Mouse (Mus musculus) left cerebral cortex, adult 2 months (tissue): Measurements from ENCODE around the gene Igfbp1. TPM values are rescaled to one million over a fixed set of nuclear protein-coding genes. Genes with fewer than 3 reads are reported as not detected.

Experiments used
- DNase-seq, 2 experiments: peaks; one replicate each; pipeline ENCODE4 v3.0.0; 2021 to 2022; ENCODE audit warnings: low spot score in 2 of 2, mixed read lengths in 1 of 2; ENCODE audit errors: extremely low spot score in 1 of 2
- H3K27ac ChIP-seq: fragments of 200-600 bp; 2 replicates; pipeline ENCODE4 v1.8.1; 2022
- H3K4me3 ChIP-seq: fragments of 200-600 bp; 2 replicates; pipeline ENCODE4 v1.8.1; 2022
- CTCF ChIP-seq: fragments of 200-600 bp; IDR thresholded peaks from 2 replicates; pipeline ENCODE4 v1.8.1; 2022; ENCODE audit warnings: antibody characterized with exemption, mild to moderate bottlenecking, moderate library complexity
- intact Hi-C: fragments of 180-260 bp; cut with DNase I; formaldehyde crosslinking; loops from one replicate; pipeline ENCODE4 v1.15.1; 2025
- total RNA-seq, 2 experiments: library from RNA; stranded (reverse); gene quantifications; 2 replicates each; pipeline ENCODE4 v1.2.3; 2021

The Igfbp1 gene
- total RNA-seq, 2 experiments from 2014 or later: not detected

GRCm38 (mm10) chr11:7198481-7199256 is 1.1 kb downstream of the Igfbp1 start:
- DNase-seq: no peak
- no peak for TF ChIP-seq CTCF
- Histone ChIP-seq H3K4me3 (no peak overlapping the region), H3K27ac (no peak overlapping the region)
- intact Hi-C loops: no loop called here

GRCm38 (mm10) chr11:7199736-7200392 is 2.3 kb downstream of the Igfbp1 start:
- peak; percentile 49 to 60 for DNase-seq
- Histone ChIP-seq H3K4me3 (no peak overlapping the region), H3K27ac (no peak overlapping the region)
- TF ChIP-seq CTCF: peak; percentile 86
- intact Hi-C loops: loop anchor here (5.0 kb wide), 1 partner anchor 543 kb away; the partner anchor contains the start of gene Ramp3

- TF ChIP-seq CTCF: no peak
- intact Hi-C loops: loop anchor here (5.0 kb wide), 1 partner anchor 543 kb away; the partner anchor contains the start of gene Ramp3
- Histone ChIP-seq H3K4me3 (no peak overlapping the region), H3K27ac (no peak overlapping the region)
- DNase-seq: no peak
Observed at GRCm38 (mm10) chr11:7200393-7200783, 2.8 kb downstream of the Igfbp1 start.

GRCm38 (mm10) chr11:7202206-7202605 is 4.6 kb downstream of the Igfbp1 start:
- H3K27ac ChIP-seq: no peak overlapping the region
- no peak for DNase-seq
- intact Hi-C loops: loop anchor here (5.0 kb wide), 1 partner anchor 545 kb away; the partner anchor contains the start of gene Ramp3
- TF ChIP-seq CTCF: no peak
- no peak overlapping the region for H3K4me3 ChIP-seq

GRCm38 (mm10) chr11:7203846-7204245 is 6.3 kb downstream of the Igfbp1 start:
- H3K4me3 ChIP-seq: no peak overlapping the region
- H3K27ac ChIP-seq: no peak overlapping the region
- DNase-seq: no peak
- intact Hi-C loops: loop anchor here (5.0 kb wide), 1 partner anchor 547 kb away; the partner anchor contains the start of gene Ramp3
- no peak for TF ChIP-seq CTCF

GRCm38 (mm10) chr11:7210343-7210742 is 12.8 kb downstream of the Igfbp1 start:
- H3K27ac ChIP-seq: no peak overlapping the region
- DNase-seq: peak; percentile 77 to 85
- TF ChIP-seq CTCF: peak; percentile 89

GRCm38 (mm10) chr11:7211211-7211610 is 13.6 kb downstream of the Igfbp1 start:
- Histone ChIP-seq H3K4me3 (no peak overlapping the region), H3K27ac (no peak overlapping the region)
- no peak for DNase-seq
- TF ChIP-seq CTCF: no peak
- intact Hi-C loops: loop anchor here (2.0 to 10.0 kb wide), 3 partner anchors 356 to 1194 kb away; no protein-coding TSS in a partner anchor

More at GRCm38 (mm10) chr11:7210343-7210742, 12.8 kb downstream of the Igfbp1 start:
- intact Hi-C loops: loop anchor here (1.0 to 10.0 kb wide), 4 partner anchors 357 to 1194 kb away; no protein-coding TSS in a partner anchor
- no peak overlapping the region for H3K4me3 ChIP-seq

GRCm38 (mm10) chr11:7212126-7212798 is 14.7 kb downstream of the Igfbp1 start:
- intact Hi-C loops: loop anchor here (5.0 to 10.0 kb wide), 2 partner anchors 355 to 923 kb away; no protein-coding TSS in a partner anchor
- no peak for DNase-seq
- peak overlapping the region; percentile 64 for H3K4me3 ChIP-seq
- no peak overlapping the region for H3K27ac ChIP-seq
- no peak for TF ChIP-seq CTCF

GRCm38 (mm10) chr11:7213161-7213500 is 15.5 kb downstream of the Igfbp1 start:
- Histone ChIP-seq H3K4me3 (peak overlapping the region; percentile 64), H3K27ac (peak overlapping the region; percentile 70)
- no peak for DNase-seq
- no peak for TF ChIP-seq CTCF
- intact Hi-C loops: loop anchor here (5.0 to 10.0 kb wide), 2 partner anchors 354 to 922 kb away; no protein-coding TSS in a partner anchor

GRCm38 (mm10) chr11:7213501-7214341 is 16.1 kb downstream of the Igfbp1 start, which contains the start of gene Igfbp3:
Gene Igfbp3, minus strand, starts transcription at chr11:7213923.
- H3K4me3 ChIP-seq: peak within 1 kb of the TSS; percentile 64
- H3K27ac ChIP-seq: peak within 1 kb of the TSS; percentile 90
- intact Hi-C loops: loop anchor here (2.0 to 10.0 kb wide), 4 partner anchors 123 to 1089 kb away; no protein-coding TSS in a partner anchor
- TF ChIP-seq CTCF: no peak
- peak; percentile 87 to 88 for DNase-seq

GRCm38 (mm10) chr11:7214342-7214660 is 16.7 kb downstream of the Igfbp1 start:
- Histone ChIP-seq H3K27ac (peak overlapping the region; percentile 90; the same call in 1 of the 2 replicates), H3K4me3 (peak overlapping the region; percentile 64)
- DNase-seq: no peak
- intact Hi-C loops: loop anchor here (2.0 to 10.0 kb wide), 4 partner anchors 122 to 1088 kb away; no protein-coding TSS in a partner anchor
- TF ChIP-seq CTCF: no peak
